Mouse (Mus musculus) WW6 (cell line): Measurements from ENCODE around the gene Hoxd8.

Experiments used
- DNase-seq: peaks from one replicate; pipeline ENCODE4 v3.0.0-alpha.2; 2013; ENCODE audit warnings: low read depth, low spot score

Gene Hoxd8

GRCm38 (mm10) chr2:74685059-74685603 is 19.3 kb upstream of the Hoxd8 start:
- no peak for DNase-seq

GRCm38 (mm10) chr2:74686301-74686987 is 18.0 kb upstream of the Hoxd8 start:
- DNase-seq: no peak

- no peak for DNase-seq
These were observed 17.3 kb upstream of the Hoxd8 start for GRCm38 (mm10) chr2:74686988-74687697.

- no peak for DNase-seq
These were observed 16.5 kb upstream of the Hoxd8 start for GRCm38 (mm10) chr2:74687698-74688555.

- no peak for DNase-seq
These were observed 15.4 kb upstream of the Hoxd8 start for GRCm38 (mm10) chr2:74688795-74689573.

- DNase-seq: no peak
These were observed 14.7 kb upstream of the Hoxd8 start for GRCm38 (mm10) chr2:74689574-74690337.

- no peak for DNase-seq
These were observed 14.1 kb upstream of the Hoxd8 start for GRCm38 (mm10) chr2:74690338-74690716.

- DNase-seq: no peak
These were observed 13.1 kb upstream of the Hoxd8 start, which contains the start of gene Hoxd10 for GRCm38 (mm10) chr2:74691022-74691951. TSS of gene Hoxd10 (plus strand) at chr2:74691924.

- DNase-seq: no peak
These were observed 12.2 kb upstream of the Hoxd8 start for GRCm38 (mm10) chr2:74691995-74692807.

GRCm38 (mm10) chr2:74692808-74693431 is 11.5 kb upstream of the Hoxd8 start:
- no peak for DNase-seq

GRCm38 (mm10) chr2:74693432-74693827 is 11.0 kb upstream of the Hoxd8 start:
- no peak for DNase-seq

- no peak for DNase-seq
These were observed 10.3 kb upstream of the Hoxd8 start for GRCm38 (mm10) chr2:74694066-74694465.

GRCm38 (mm10) chr2:74695383-74695782 is 9.0 kb upstream of the Hoxd8 start:
- no peak for DNase-seq

GRCm38 (mm10) chr2:74695813-74696430 is 8.5 kb upstream of the Hoxd8 start:
- no peak for DNase-seq

GRCm38 (mm10) chr2:74696442-74697335 is 7.7 kb upstream of the Hoxd8 start:
- no peak for DNase-seq

- DNase-seq: no peak
These were observed 6.8 kb upstream of the Hoxd8 start, which contains the start of gene Hoxd9 for GRCm38 (mm10) chr2:74697567-74698121. TSS of gene Hoxd9 (plus strand) at chr2:74697727.
